Mouse (Mus musculus) right cerebral cortex, postnatal 4 days (tissue): ENCODE data around the gene Gm20388.

Source experiments
- DNase-seq: peaks from one replicate; pipeline ENCODE4 v3.0.0-alpha.2; 2022

The Gm20388 gene

DNA sequence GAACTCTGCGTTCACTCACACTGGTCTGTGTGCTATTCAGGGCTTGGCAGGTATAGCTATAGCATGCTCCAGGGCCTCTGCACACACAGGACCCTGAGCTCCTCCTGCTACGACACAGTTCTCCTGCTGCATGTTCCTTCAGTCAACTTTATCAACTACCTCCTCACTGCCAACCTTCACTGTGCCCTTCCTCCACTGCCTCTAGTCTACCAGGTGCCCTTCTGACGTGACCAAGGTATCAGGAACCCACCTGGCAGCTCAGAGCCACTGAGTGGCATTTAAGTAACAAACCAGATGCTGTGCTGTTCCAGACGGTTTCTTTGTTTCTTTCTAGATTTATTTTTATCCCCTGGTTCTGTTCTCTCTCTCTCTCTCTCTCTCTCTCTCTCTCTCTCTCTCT is 2796.5 kb downstream of the Gm20388 start:
- DNase-seq = no peak

GRCm38 (mm10) chr8:122709340-122710111 is 2798.9 kb downstream of the Gm20388 start:
- peak; percentile 43 for DNase-seq

DNA sequence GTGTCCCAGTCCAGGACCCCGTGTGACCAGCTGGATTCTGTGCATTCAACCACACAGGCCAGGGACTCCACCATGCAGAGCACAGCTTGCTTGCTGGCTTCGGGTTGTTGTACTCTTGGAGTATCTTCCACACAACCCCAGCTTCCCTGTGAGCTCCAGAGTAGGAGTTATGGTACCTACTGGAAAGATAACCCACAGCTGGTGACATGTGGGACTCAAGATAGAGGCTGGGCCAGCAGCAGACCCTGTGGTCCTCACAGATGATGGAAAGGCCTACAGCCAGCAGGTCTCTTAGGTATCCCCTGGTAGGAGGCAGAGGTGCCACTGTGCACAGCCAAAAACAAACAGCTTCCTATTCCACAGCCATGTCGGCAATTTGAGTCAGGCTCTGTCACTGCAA is 2800.8 kb downstream of the Gm20388 start:
- DNase-seq = no peak

DNA sequence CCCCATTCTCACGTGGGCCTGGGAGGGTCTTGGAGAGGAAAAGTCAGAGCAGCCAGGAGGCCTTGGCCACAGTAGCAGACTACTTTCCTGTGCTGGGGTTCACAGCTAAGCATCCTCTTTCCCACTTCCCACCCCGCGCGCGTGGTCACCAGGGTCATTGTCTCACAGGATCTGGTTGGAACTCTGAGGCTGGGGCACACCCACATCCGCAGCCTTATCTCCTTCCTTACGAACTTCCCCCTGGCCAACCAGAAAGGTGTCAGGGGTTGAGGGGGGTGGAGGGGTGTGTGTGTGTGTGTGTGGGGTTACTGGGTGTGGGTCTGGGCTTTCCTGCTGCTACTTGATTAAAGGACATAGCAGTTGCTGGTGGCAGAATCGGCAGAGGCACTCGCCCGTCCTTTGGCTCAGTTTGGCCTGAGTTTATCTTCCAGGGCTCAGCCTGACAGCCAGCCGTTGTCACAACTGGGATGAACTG is 2801.3 kb downstream of the Gm20388 start:
- DNase-seq = no peak

GRCm38 (mm10) chr8:122712411-122713156 is 2801.9 kb downstream of the Gm20388 start:
- no peak for DNase-seq

- DNase-seq = no peak
Observed at GRCm38 (mm10) chr8:122713157-122713518, 2802.5 kb downstream of the Gm20388 start.

- no peak for DNase-seq
Observed at GRCm38 (mm10) chr8:122716566-122716965, 2805.9 kb downstream of the Gm20388 start.

DNA sequence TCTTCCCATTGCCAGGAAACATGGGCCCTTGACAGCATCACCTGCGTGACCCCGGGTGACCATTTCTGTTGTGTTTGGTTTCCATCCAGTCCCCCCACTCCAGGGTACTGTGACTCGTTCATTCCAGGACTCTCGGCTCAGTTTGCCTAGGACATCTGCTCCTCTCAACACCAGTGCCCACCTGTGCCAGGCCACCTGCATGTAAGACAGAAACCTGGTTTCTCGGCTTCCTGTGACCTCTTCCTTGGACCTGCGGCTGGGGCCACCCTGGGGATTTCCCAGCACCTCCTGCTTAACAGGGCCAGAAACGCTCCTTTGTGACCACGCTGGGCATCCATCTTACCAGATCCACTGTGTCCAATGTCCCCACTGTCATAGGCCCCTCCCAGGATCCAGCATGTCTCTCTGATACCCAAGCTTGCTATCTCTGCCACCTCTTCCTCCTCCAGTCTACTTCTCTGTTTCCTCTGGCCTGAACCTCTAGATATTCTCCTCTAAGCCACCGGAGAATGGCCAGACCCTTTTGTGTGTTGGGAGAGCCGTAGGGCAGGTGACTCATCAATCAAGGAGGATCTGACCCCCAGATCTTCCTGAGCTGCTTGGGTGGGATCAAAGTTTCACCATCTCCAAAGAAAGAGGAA is 2807.3 kb downstream of the Gm20388 start:
- DNase-seq = no peak

DNA sequence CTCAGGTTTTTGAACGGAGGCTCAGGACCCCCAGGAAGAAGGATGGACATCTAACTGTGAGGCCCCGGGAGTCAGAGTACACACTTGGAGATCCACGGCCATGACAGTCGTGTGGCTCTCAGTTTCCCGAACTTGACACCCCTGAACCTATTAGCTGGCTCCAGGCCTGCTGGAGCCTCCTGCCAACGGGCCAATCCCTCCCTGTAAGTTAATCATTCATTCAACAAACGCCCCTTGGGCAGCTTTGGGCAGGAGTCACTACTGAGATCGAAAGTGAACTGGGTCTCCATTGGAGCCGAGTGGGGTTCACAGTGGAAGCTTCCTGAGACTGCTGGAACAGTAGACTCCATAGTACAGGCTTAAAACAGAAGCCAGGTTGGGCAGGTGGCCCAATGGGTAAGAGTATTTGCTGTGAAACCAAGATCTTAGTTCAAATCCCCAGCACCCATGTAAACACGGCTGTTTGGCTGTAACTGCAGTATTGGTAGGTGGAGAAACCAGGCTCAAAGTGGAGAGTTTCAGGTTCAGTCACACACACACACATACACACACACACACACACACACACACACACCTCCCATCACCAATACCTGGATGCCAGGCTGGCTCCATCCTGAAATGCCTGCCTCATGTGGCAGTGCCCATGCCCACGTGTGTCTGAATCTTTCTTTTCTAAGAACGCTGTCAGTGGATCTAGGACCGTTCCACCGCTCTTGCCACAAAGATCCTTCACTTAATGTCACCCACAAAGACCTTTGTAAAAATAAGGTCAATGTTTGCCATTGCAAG is 2808.3 kb downstream of the Gm20388 start:
- DNase-seq = no peak

DNA sequence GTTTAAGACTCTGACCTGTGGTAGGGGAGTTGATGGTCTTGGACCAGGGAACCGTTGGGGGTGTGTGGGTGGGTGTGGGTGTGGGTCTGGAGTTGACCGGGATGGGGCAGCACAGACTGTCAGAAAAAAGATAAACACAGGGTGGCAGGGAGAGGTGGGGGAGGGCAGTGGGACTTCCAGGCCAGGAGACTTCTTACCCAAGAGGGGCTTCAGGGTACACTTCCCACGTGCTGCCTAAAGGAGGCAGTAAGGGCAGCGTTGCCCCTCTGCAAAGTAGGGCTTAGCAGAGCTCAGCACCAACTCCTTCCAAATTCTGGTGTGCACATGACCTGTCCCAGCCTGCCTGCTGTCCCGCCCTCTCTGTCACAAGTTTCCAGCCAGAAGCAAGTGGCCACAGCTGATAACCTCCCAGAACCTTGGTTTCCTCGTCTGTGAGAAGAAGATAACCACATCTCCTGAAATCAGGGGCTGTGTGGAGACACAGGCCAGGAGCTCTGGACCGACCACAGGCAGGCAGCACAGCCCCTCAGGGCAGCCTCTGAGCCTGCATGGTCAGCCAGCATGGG is 2808.9 kb downstream of the Gm20388 start:
- no peak for DNase-seq

DNA sequence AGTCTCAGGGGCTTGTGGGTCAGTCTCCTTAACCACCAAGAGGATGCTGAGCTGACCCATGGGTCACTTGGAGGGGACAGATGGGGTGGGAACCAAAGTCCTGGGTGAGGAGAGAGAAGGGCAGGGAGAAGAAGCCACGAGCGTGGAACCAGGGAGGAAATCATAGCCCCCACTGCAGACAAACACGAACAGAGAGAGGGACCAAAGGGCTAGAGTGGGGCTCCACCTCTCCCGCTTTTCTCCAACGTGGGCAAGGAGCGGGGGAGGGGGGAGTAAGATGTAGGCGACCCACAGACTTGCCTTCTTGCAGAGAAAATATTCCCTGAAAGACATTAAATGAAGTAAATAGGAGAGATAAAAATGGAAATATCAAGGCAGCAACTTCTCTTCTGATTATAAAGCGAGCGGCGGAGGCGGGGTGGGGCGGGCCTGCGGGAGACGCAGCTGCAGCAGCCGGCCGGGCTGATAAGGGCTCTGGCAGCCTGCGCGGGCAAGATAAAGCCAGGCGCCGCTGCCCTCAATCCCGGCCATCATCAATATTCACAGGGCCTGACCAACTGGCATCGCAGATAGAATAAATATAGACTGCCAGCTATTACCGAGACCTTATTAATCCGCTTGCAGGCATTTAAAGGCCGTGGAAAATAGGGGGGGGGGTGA is 2809.6 kb downstream of the Gm20388 start:
- peak; percentile 54 for DNase-seq

DNA sequence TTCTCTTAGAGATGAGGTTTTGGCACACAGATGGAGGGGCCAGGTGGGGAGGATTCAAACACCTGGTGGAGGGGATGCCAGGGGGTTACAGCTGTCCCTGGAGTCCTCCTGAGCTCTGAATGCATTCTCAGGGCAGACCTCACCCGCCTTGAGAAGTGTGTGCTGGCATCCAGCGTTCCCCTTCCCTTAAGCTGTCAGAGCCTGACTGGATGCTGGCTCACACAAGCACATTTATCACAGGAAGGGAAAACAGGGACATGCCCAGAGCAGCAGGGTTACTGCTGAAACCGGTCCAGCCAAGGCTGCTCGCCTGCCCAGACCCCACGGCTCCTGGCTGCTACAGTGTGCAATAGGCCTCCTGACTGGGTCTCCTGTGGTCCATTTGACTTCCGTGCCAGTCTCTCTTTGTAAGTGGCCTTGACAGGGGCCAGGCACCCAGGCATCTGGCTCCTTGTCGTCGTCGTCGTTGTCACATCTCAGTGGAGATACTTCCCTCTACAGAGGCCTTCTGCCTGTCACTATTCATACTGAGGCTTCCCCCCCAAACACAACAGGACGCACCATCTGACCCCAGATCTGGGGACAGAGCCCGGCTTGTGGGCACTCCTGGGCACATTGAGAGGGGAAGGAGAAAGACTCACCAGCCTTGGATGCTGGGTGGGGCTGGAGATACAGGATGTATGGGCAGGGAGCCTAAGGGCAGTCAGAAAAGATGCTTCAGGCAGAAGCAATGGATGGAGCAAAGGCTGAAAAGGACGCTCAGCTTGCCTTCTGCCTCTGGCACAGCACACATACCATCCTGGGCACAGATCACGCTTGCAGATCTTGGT is 2810.4 kb downstream of the Gm20388 start:
- DNase-seq = peak; percentile 33

GRCm38 (mm10) chr8:122725187-122725586 is 2814.5 kb downstream of the Gm20388 start:
- no peak for DNase-seq

DNA sequence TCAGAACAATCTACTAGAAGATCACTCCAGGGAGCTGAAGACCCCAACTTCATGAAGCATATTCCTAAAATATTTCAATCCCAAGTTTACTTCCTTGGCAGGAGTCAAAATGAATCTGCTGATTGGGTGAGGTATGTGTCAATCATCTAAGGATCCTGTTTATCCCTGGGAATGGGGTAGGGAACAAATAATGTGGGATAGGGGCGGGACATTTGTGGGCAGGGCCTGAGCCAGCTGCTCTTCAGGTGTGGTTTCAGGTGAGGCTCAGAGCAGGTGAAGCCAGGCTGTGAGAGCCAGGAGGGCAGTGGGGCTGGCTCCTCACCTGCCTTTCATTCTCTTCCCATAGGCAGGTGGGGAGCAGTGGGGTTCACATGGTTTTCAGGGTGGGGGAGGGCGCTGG is 2816.1 kb downstream of the Gm20388 start:
- DNase-seq = no peak

GRCm38 (mm10) chr8:122727412-122727811 is 2816.8 kb downstream of the Gm20388 start:
- DNase-seq = no peak

DNA sequence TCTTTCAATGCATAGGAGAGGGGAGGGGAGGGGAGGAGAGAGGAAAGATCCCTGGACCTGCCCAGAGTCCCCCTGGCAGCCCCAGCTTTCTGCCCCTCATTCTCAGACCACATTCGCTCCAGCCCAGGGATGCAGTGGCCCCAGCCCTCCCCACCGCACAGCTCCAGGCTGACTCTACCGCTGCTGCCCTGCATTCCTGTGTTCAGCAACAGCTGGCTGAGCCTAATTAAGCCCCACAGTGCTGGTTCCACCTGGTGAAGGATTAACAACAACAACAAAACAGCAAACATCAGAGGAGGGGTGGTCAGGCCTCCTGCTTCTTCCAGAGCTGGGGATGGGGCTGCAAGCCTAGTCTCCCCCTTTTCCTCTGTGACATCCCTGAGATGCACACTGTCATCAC is 2818.0 kb downstream of the Gm20388 start:
- no peak for DNase-seq

DNA sequence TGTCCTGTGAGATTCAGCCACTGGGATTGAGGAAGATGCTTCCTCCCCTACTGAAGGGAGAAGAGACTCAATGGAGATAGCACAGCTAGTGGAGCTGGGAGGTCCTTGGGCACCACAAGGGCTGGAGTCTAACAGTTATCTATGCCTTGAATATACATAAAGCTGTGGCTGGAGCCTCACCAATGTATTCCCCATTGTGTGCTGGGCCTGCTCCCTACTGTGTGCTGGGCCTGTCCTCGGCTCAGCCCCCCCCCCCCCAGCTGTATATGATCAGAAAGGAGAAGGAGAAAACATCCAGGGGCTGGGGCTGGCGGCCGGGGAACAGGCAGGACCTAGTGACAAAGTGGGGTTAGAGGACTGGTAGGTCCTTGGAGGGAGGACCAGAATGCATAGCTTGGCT is 2824.5 kb downstream of the Gm20388 start:
- DNase-seq = no peak

DNA sequence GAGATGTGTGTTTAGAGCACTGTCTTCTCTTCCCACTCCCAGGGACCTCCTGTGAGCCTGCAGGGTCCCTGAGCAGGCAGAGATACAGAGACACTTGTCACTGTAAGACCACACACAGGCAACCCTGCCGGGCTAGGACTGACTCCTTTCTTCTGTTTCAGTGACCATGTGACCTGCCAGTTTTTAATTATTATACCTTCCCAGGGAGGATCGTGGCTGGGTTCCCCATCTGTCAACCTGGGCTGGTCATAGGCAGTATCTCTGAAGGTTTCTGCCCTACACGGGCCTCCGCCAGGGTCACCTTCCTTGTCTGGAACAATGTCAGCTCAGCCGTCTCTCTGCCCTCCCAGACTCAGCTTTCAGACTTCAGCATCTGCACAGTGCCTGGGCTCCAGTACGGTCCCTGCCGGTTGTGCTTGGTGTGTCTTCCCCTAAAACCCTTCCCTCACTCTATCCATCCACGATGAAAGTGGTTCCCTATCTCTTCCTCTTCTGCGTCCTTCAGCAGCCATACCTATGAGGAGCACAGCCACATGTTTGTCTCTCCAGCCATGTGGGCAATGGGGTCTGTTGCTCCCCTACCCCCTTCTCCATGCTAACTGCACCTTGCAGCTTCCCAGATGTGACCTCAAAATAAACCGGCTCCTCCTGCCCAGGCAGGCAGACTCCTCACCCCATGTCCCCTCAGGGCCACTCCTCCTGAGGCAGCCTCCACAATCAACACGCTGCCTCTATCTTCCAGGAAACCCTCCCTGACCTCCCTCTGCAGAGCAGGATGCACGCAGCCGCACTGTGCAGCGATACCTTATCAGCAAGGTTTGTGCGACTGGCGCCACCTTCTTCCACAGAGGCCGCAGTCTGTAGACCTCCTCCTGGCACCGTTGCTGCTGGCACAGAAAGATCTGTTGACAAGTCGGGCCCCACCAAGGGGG is 2825.2 kb downstream of the Gm20388 start:
- DNase-seq = no peak

- DNase-seq = no peak
Observed at GRCm38 (mm10) chr8:122736623-122737022, 2826.0 kb downstream of the Gm20388 start.

- DNase-seq = no peak
Observed at GRCm38 (mm10) chr8:122737071-122737470, 2826.4 kb downstream of the Gm20388 start.
